Mouse (Mus musculus) stomach, embryonic 14.5 days (tissue): ENCODE measurements around the gene Ap5b1. TPM values are rescaled to one million over a fixed set of nuclear protein-coding genes. Genes with fewer than 3 reads are reported as not detected.

Experiments used
- ATAC-seq: fragments of 200-750 bp; cut with Nextera tagmentation; 2 replicates; pipeline ENCODE4 v1.8.0; 2017; ENCODE audit warnings: low read depth, moderate TSS enrichment; ENCODE audit not compliant: insufficient number of reproducible peaks, insufficient read depth, low FRiP score
- H3K27ac ChIP-seq: fragments of 300-500 bp; sonication (generic); 2 replicates; pipeline ENCODE4 v1.5.1; 2014; ENCODE audit warnings: mild to moderate bottlenecking, low read length, moderate library complexity, mixed read lengths
- H3K27me3 ChIP-seq: fragments of 300-500 bp; sonication (generic); 2 replicates; pipeline ENCODE4 v1.6.1; 2014; ENCODE audit warnings: low read length, control low read depth, mixed read lengths; ENCODE audit not compliant: control insufficient read depth, insufficient read depth
- H3K36me3 ChIP-seq: fragments of 300-500 bp; sonication (generic); 2 replicates; pipeline ENCODE4 v1.6.1; 2014; ENCODE audit warnings: mild to moderate bottlenecking, control low read depth, low read length, moderate library complexity, mixed read lengths; ENCODE audit not compliant: control insufficient read depth, insufficient read depth
- H3K4me1 ChIP-seq: fragments of 300-500 bp; sonication (generic); 2 replicates; pipeline ENCODE4 v1.6.1; 2014; ENCODE audit warnings: low read length, control low read depth, mixed read lengths; ENCODE audit not compliant: control insufficient read depth, insufficient read depth
- H3K4me2 ChIP-seq: fragments of 300-500 bp; sonication (generic); replicated peaks from 2 replicates; pipeline ENCODE4 v1.6.1; 2014; ENCODE audit warnings: low read depth, low read length, control low read depth
- H3K4me3 ChIP-seq: fragments of 300-500 bp; sonication (generic); 2 replicates; pipeline ENCODE4 v1.5.1; 2014; ENCODE audit warnings: low read depth, low read length, control low read depth
- H3K9ac ChIP-seq: fragments of 300-500 bp; sonication (generic); replicated peaks from 2 replicates; pipeline ENCODE4 v1.6.1; 2014; ENCODE audit warnings: low read depth, mild to moderate bottlenecking, control low read depth, low read length, moderate library complexity, mixed read lengths
- H3K9me3 ChIP-seq: fragments of 300-500 bp; sonication (generic); 2 replicates; pipeline ENCODE4 v1.6.1; 2016; ENCODE audit warnings: low read depth, low read length, control low read depth; ENCODE audit not compliant: control insufficient read depth
- WGBS: fragments of 180-500 bp; shearing (Covaris S2); extraction: QIAGEN DNeasy Blood & Tissue Kit; methylation state at CpG from one replicate; pipeline ENCODE4 v1.1.7; 2014; 5-methylcytosine and 5-hydroxymethylcytosine counted together
- polyA plus RNA-seq: library from polyadenylated mRNA; unstranded; fragments of >200 nt; fragmentation: Nextera tagmentation; extraction: Ambion mirVana; gene quantifications from 2 replicates; pipeline ENCODE4 v1.2.1, GENCODE M21; 2014

Ap5b1 gene
- polyA plus RNA-seq, 1 experiment from 2014 or later = 5.5 TPM

GRCm38 (mm10) chr19:5591888-5592287 is 24.1 kb downstream of the Ap5b1 start:
- no peak overlapping the region for H3K27ac ChIP-seq
- H3K9ac ChIP-seq = no peak overlapping the region
- 87% methylated on average over 6 of the region's 6 CpGs for WGBS
- no peaks in the 10 kb centered on the region for H3K4me1 ChIP-seq
- no peak overlapping the region for H3K4me3 ChIP-seq
- no peaks in the 10 kb centered on the region for H3K36me3 ChIP-seq
- H3K27me3 ChIP-seq = no peaks in the 10 kb centered on the region
- no peaks in the 10 kb centered on the region for H3K9me3 ChIP-seq
- ATAC-seq = no peak
- H3K4me2 ChIP-seq = no peak overlapping the region

- no peaks in the 10 kb centered on the region for H3K27me3 ChIP-seq
- H3K9ac ChIP-seq = no peak overlapping the region
- H3K9me3 ChIP-seq = no peaks in the 10 kb centered on the region
- H3K4me1 ChIP-seq = peaks cover 11% of the 10 kb centered on the region; the same call in 1 of the 2 replicates
- H3K36me3 ChIP-seq = peaks cover 13% of the 10 kb centered on the region
- H3K27ac ChIP-seq = no peak overlapping the region
- H3K4me3 ChIP-seq = no peak overlapping the region
- no peak overlapping the region for H3K4me2 ChIP-seq
- 73% methylated on average over 4 of the region's 4 CpGs for WGBS
- no peak for ATAC-seq
These were observed 31.4 kb downstream of the Ap5b1 start for GRCm38 (mm10) chr19:5599224-5599623.

- WGBS = under 1% methylated on average over 63 of the region's 64 CpGs
- peak; percentile 84; the same call in 1 of the 2 replicates for ATAC-seq
- Histone ChIP-seq H3K4me3 (peak within 1 kb of the TSS; percentile 91), H3K9ac (peak within 1 kb of the TSS; percentile 82), H3K4me1 (peaks cover 11% of the 10 kb centered on the region; the same call in 1 of the 2 replicates), H3K4me2 (peak within 1 kb of the TSS; percentile 83), H3K36me3 (peaks cover 40% of the 10 kb centered on the region), H3K27me3 (no peaks in the 10 kb centered on the region), H3K27ac (peak within 1 kb of the TSS; percentile 80), H3K9me3 (no peaks in the 10 kb centered on the region)
These were observed 34.1 kb downstream of the Ap5b1 start, which contains the start of gene Rnaseh2c for GRCm38 (mm10) chr19:5601752-5602541. TSS of gene Rnaseh2c (plus strand) at chr19:5601873.

GRCm38 (mm10) chr19:5603664-5604063 is 35.8 kb downstream of the Ap5b1 start:
- peaks cover 57% of the 10 kb centered on the region for H3K36me3 ChIP-seq
- 88% methylated on average over 7 of the region's 7 CpGs for WGBS
- no peak overlapping the region for H3K27ac ChIP-seq
- H3K4me3 ChIP-seq = no peak overlapping the region
- no peaks in the 10 kb centered on the region for H3K27me3 ChIP-seq
- ATAC-seq = no peak
- H3K4me1 ChIP-seq = peaks cover 14% of the 10 kb centered on the region
- no peak overlapping the region for H3K4me2 ChIP-seq
- H3K9ac ChIP-seq = no peak overlapping the region
- no peaks in the 10 kb centered on the region for H3K9me3 ChIP-seq

- no peak overlapping the region for H3K4me2 ChIP-seq
- peaks cover 60% of the 10 kb centered on the region for H3K36me3 ChIP-seq
- no peak for ATAC-seq
- H3K27me3 ChIP-seq = no peaks in the 10 kb centered on the region
- 91% methylated on average over 7 of the region's 7 CpGs for WGBS
- H3K4me3 ChIP-seq = no peak overlapping the region
- no peak overlapping the region for H3K27ac ChIP-seq
- no peaks in the 10 kb centered on the region for H3K9me3 ChIP-seq
- H3K9ac ChIP-seq = no peak overlapping the region
- H3K4me1 ChIP-seq = peaks cover 20% of the 10 kb centered on the region
These were observed 37.3 kb downstream of the Ap5b1 start for GRCm38 (mm10) chr19:5605126-5605525.

GRCm38 (mm10) chr19:5606196-5606595 is 38.4 kb downstream of the Ap5b1 start:
- no peak overlapping the region for H3K4me2 ChIP-seq
- WGBS = 84% methylated on average over 8 of the region's 8 CpGs
- no peaks in the 10 kb centered on the region for H3K27me3 ChIP-seq
- H3K9me3 ChIP-seq = no peaks in the 10 kb centered on the region
- no peak for ATAC-seq
- peaks cover 60% of the 10 kb centered on the region for H3K36me3 ChIP-seq
- H3K27ac ChIP-seq = no peak overlapping the region
- no peak overlapping the region for H3K9ac ChIP-seq
- no peak overlapping the region for H3K4me3 ChIP-seq
- H3K4me1 ChIP-seq = peaks cover 20% of the 10 kb centered on the region

GRCm38 (mm10) chr19:5607705-5608410 is 40.0 kb downstream of the Ap5b1 start:
- Histone ChIP-seq H3K9ac (no peak overlapping the region), H3K9me3 (no peaks in the 10 kb centered on the region), H3K4me2 (no peak overlapping the region), H3K27me3 (no peaks in the 10 kb centered on the region), H3K4me3 (no peak overlapping the region), H3K36me3 (peaks cover 60% of the 10 kb centered on the region), H3K27ac (no peak overlapping the region), H3K4me1 (peaks cover 16% of the 10 kb centered on the region)
- WGBS = 94% methylated on average over 26 of the region's 26 CpGs
- no peak for ATAC-seq

GRCm38 (mm10) chr19:5608707-5609106 is 40.9 kb downstream of the Ap5b1 start:
- no peaks in the 10 kb centered on the region for H3K9me3 ChIP-seq
- H3K36me3 ChIP-seq = peaks cover 52% of the 10 kb centered on the region
- H3K4me1 ChIP-seq = peaks cover 10% of the 10 kb centered on the region
- 94% methylated on average over 13 of the region's 13 CpGs for WGBS
- no peaks in the 10 kb centered on the region for H3K27me3 ChIP-seq
- ATAC-seq = no peak
- H3K9ac ChIP-seq = peak overlapping the region; percentile 71; the same call in 1 of the 2 replicates
- H3K27ac ChIP-seq = no peak overlapping the region
- H3K4me2 ChIP-seq = peak overlapping the region; percentile 70
- peak overlapping the region; percentile 61; the same call in 1 of the 2 replicates for H3K4me3 ChIP-seq
